In the genomic region with DNA sequence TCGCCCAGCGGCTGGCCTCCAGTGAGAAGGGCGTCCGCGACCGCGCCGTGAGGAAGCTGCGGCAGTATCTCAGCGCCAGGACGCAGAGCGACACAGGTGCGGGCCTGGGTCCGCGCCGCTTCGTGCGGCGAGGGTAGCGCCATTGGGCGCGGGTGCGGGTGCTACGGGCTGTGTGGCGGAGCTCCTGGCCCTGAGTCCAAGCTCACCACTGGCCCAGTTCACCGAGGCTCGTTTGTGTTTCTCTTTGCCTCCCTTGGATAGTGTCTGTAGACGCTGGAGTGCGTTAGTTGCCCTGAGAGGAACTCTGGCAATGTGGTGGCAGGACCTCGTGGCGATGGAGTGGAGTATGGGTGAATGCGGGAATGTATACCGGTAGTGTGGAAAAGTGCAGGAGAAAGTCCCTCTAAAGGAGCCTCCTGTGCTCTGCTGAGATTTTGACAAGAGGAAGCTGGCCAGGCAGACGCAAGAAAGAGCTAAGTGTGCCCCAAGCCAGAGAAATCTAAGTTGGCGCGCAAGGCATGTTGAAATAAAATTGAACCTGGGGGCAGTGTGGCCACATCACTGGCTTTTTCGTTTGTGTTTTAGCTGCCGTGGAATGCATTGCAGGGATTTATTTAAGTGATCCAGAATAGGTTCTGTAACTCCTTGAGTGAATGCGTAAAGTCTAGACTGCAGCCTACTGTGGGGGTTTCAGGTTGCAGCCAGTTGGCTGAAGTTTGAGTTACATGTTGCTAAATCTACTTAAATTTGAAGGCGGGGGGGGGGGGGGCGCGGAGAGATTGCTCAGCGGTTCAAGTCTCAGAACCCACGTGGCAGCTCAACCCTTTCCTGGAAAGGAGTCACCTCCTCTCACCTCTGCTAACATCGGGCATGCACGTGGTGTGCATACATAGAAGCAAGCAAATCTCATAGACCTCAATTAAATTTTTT, we compare ENCODE assay signal across 8 mouse cellular contexts. TPM values are rescaled to one million over a fixed set of nuclear protein-coding genes. Genes with fewer than 3 reads are reported as not detected.
DNase-seq lines count a peak whose midpoint lies in the region; ATAC-seq and TF ChIP-seq lines count a peak whose summit lies in the region.

No protein-coding gene starts in this region.

- peak; percentile 25; the same call in 1 of the 2 replicates for ATAC-seq in kidney, postnatal 0 days (replicated peaks; ENCODE audit: low FRiP score, low read depth)
- peak; percentile 69; the same call in 1 of the 2 replicates for ATAC-seq in forebrain, embryonic 15.5 days (replicated peaks)
- peak; percentile 45 for ATAC-seq in liver, embryonic 13.5 days (ENCODE audit: low read depth)

- H3K4me2 ChIP-seq in kidney, postnatal 0 days (ENCODE audit: low read length), result peak overlapping the region; percentile 96
- peak overlapping the region; percentile 79 for H3K4me2 ChIP-seq in forebrain, embryonic 15.5 days (replicated peaks)
- H3K4me2 ChIP-seq in liver, embryonic 13.5 days, result peak overlapping the region; percentile 89

- DNase-seq in kidney, postnatal 0 days (ENCODE audit: low spot score), result peak; percentile 33
- DNase-seq in kidney, adult 9 months, result no peak
- DNase-seq in NIH3T3 (ENCODE audit: low read depth), result peak; percentile 76
- no peak for DNase-seq in liver, embryonic 13.5 days
- DNase-seq in retina, postnatal 1 day, result no peak
- DNase-seq in adrenal gland, adult (ENCODE audit: inconsistent age in 2 of 2, low spot score in 1 of 2), result no peak
- DNase-seq in right cerebral cortex, postnatal 14 days, result no peak

- peak overlapping the region; percentile 82 for H3K27ac ChIP-seq in kidney, postnatal 0 days
- H3K27ac ChIP-seq in forebrain, embryonic 15.5 days (replicated peaks), result peak overlapping the region; percentile 77
- H3K27ac ChIP-seq in liver, embryonic 13.5 days, result peak overlapping the region; percentile 73

- WGBS in kidney, postnatal 0 days, result under 1% methylated on average over 46 of the region's 46 CpGs
- WGBS in forebrain, embryonic 15.5 days, result under 1% methylated on average over 43 of the region's 46 CpGs
- under 1% methylated on average over 46 of the region's 46 CpGs for WGBS in liver, embryonic 13.5 days (ENCODE audit: insufficient replicate concordance)

- peak overlapping the region; percentile 77 for H3K9ac ChIP-seq in kidney, postnatal 0 days (ENCODE audit: low read depth, low read length)
- H3K9ac ChIP-seq in forebrain, embryonic 15.5 days (replicated peaks), result peak overlapping the region; percentile 72
- peak overlapping the region; percentile 80 for H3K9ac ChIP-seq in liver, embryonic 13.5 days

- peak overlapping the region; percentile 93 for H3K4me3 ChIP-seq in kidney, postnatal 0 days (replicated peaks; ENCODE audit: low read depth, low read length)
- H3K4me3 ChIP-seq in forebrain, embryonic 15.5 days, result peak overlapping the region; percentile 68
- H3K4me3 ChIP-seq in liver, embryonic 13.5 days (replicated peaks), result peak overlapping the region; percentile 90

- no peak for TF ChIP-seq CTCF in kidney, postnatal 0 days (IDR thresholded peaks at IDR 0.05; ENCODE audit: low read depth)

- H3K9me3 ChIP-seq in kidney, postnatal 0 days (replicated peaks; ENCODE audit: low read length), result no peaks in the 10 kb centered on the region
- H3K9me3 ChIP-seq in forebrain, embryonic 15.5 days, result no peaks in the 10 kb centered on the region
- no peaks in the 10 kb centered on the region for H3K9me3 ChIP-seq in liver, embryonic 13.5 days (replicated peaks)

- 0 out of 2 replicates have a peak, but pooled peaks cover 5% of the 10 kb centered on the region for H3K36me3 ChIP-seq in kidney, postnatal 0 days (ENCODE audit: insufficient read depth, low read length)
- H3K36me3 ChIP-seq in forebrain, embryonic 15.5 days, result no peaks in the 10 kb centered on the region
- H3K36me3 ChIP-seq in liver, embryonic 13.5 days, result 0 out of 2 replicates have a peak, but pooled peaks cover 9% of the 10 kb centered on the region

- H3K27me3 ChIP-seq in kidney, postnatal 0 days (ENCODE audit: insufficient read depth, low read length), result no peaks in the 10 kb centered on the region
- no peaks in the 10 kb centered on the region for H3K27me3 ChIP-seq in forebrain, embryonic 15.5 days
- no peaks in the 10 kb centered on the region for H3K27me3 ChIP-seq in liver, embryonic 13.5 days

- H3K4me1 ChIP-seq in kidney, postnatal 0 days (replicated peaks; ENCODE audit: insufficient read depth, low read length), result peaks cover 21% of the 10 kb centered on the region; the same call in 1 of the 2 replicates
- H3K4me1 ChIP-seq in forebrain, embryonic 15.5 days, result peaks cover 23% of the 10 kb centered on the region
- peaks cover 40% of the 10 kb centered on the region for H3K4me1 ChIP-seq in liver, embryonic 13.5 days (replicated peaks)

RNA-seq across cellular contexts. Expression of a gene that starts 0.6 kb away (rescaled TPM):
- 2.9 and 3.1 TPM in 2 replicates for polyA plus RNA-seq in kidney, postnatal 0 days (2015; fragmentation: Nextera tagmentation; extraction: Ambion mirVana)
- polyA plus RNA-seq in forebrain, embryonic 15.5 days (2015; fragmentation: Nextera tagmentation; extraction: Ambion mirVana), result 0.28 and 0.84 TPM in 2 replicates
- polyA plus RNA-seq in liver, embryonic 13.5 days (2015; fragmentation: Nextera tagmentation; extraction: Ambion mirVana), result 0.15 and 0.25 TPM in 2 replicates

RNA-seq across cellular contexts. Expression of a gene that starts 0.9 kb away (rescaled TPM):
- polyA plus RNA-seq in kidney, postnatal 0 days (2015; fragmentation: Nextera tagmentation; extraction: Ambion mirVana), result 38.0 and 46.3 TPM in 2 replicates
- polyA plus RNA-seq in forebrain, embryonic 15.5 days (2015; fragmentation: Nextera tagmentation; extraction: Ambion mirVana), result 44.7 and 48.0 TPM in 2 replicates
- 43.9 and 44.1 TPM in 2 replicates for polyA plus RNA-seq in liver, embryonic 13.5 days (2015; fragmentation: Nextera tagmentation; extraction: Ambion mirVana)

Comparison
In these comparisons a context has a peak if more than half of its experiments do, and no peak if none do; other contexts are left out.
1. DNase-seq: peak in kidney, postnatal 0 days (single experiment) and NIH3T3 (single experiment); none in kidney, adult 9 months (single experiment), liver, embryonic 13.5 days (single experiment), retina, postnatal 1 day (single experiment), adrenal gland, adult (0 of 2) and right cerebral cortex, postnatal 14 days (single experiment).
2. Peak in every context shown above with its lines, with median percentiles within 50 percentile points of each other: ATAC-seq, H3K27ac ChIP-seq, H3K4me2 ChIP-seq, H3K4me3 ChIP-seq and H3K9ac ChIP-seq.